Mouse (Mus musculus) cerebellum, adult 18-20 months (tissue): Measurements from ENCODE around the gene Mllt6.
"Not testable (repeated sequence)": the region's sequence is repeated elsewhere in the genome, so short reads cannot be mapped to it uniquely, and the experiment has no call there.

Experiments used
- DNase-seq, 2 experiments: peaks; one replicate each; pipeline ENCODE4 v3.0.0; 2021

Mllt6 gene

GRCm38 (mm10) chr11:97650341-97650740 lies 12.9 kb upstream of the Mllt6 start:
- peak; percentile 64 to 71 for DNase-seq

GRCm38 (mm10) chr11:97653376-97653775 lies 9.8 kb upstream of the Mllt6 start:
- DNase-seq, result not testable (repeated sequence)

GRCm38 (mm10) chr11:97654210-97654609 lies 9.0 kb upstream of the Mllt6 start:
- no peak for DNase-seq

GRCm38 (mm10) chr11:97656269-97656971 lies 6.8 kb upstream of the Mllt6 start:
- peak in 1 of 2 experiments; percentile 13 for DNase-seq

GRCm38 (mm10) chr11:97657184-97657945 lies 5.8 kb upstream of the Mllt6 start:
- DNase-seq, result peak; percentile 1 to 25

GRCm38 (mm10) chr11:97657967-97658366 lies 5.2 kb upstream of the Mllt6 start:
- DNase-seq, result not testable (repeated sequence)

- peak in 1 of 2 experiments; percentile 10 for DNase-seq
Measured at GRCm38 (mm10) chr11:97658751-97659266, 4.4 kb upstream of the Mllt6 start.

- DNase-seq, result peak in 1 of 2 experiments; percentile 6
Measured at GRCm38 (mm10) chr11:97659267-97659989, 3.8 kb upstream of the Mllt6 start.

GRCm38 (mm10) chr11:97659990-97660714 lies 3.1 kb upstream of the Mllt6 start:
- peak; percentile 88 to 89 for DNase-seq

- no peak for DNase-seq
Measured at GRCm38 (mm10) chr11:97660734-97661647, 2.2 kb upstream of the Mllt6 start.

GRCm38 (mm10) chr11:97661648-97662133 lies 1.5 kb upstream of the Mllt6 start:
- peak; percentile 48 to 52 for DNase-seq

GRCm38 (mm10) chr11:97662207-97662892 lies 864 bp upstream of the Mllt6 start:
- peak in 1 of 2 experiments; percentile 45 for DNase-seq

GRCm38 (mm10) chr11:97663528-97664338 lies 519 bp downstream of the Mllt6 start:
- DNase-seq, result peak; percentile 55 to 56

GRCm38 (mm10) chr11:97664339-97664665 lies 1.1 kb downstream of the Mllt6 start:
- no peak for DNase-seq

GRCm38 (mm10) chr11:97664771-97665240 lies 1.6 kb downstream of the Mllt6 start:
- DNase-seq, result no peak

GRCm38 (mm10) chr11:97665431-97665830 lies 2.2 kb downstream of the Mllt6 start:
- no peak for DNase-seq

- DNase-seq, result no peak
Measured at GRCm38 (mm10) chr11:97666221-97666620, 3.0 kb downstream of the Mllt6 start.

GRCm38 (mm10) chr11:97666794-97667193 lies 3.6 kb downstream of the Mllt6 start:
- peak in 1 of 2 experiments; percentile 21 for DNase-seq

- DNase-seq, result peak in 1 of 2 experiments; percentile 28
Measured at GRCm38 (mm10) chr11:97668160-97668559, 4.9 kb downstream of the Mllt6 start.
